Mouse (Mus musculus) intestine, embryonic 14.5 days (tissue): ENCODE results near the gene Gpc5. TPM values are rescaled to one million over a fixed set of nuclear protein-coding genes. Genes with fewer than 3 reads are reported as not detected.
A peak's percentile ranks its signal among the peaks of the same experiment; 100 is the strongest.

Experiments used
- ATAC-seq: fragments of 200-750 bp; cut with Nextera tagmentation; replicated peaks from 2 replicates; pipeline ENCODE4 v1.8.0; 2017; ENCODE audit warnings: low read depth, moderate number of reproducible peaks, moderate TSS enrichment, moderate library complexity; ENCODE audit not compliant: low FRiP score, low TSS enrichment
- DNase-seq: peaks from one replicate; pipeline ENCODE4 v3.0.0-alpha.2; 2018; ENCODE audit warnings: low spot score
- H3K27ac ChIP-seq: fragments of 300-500 bp; sonication (generic); 2 replicates; pipeline ENCODE4 v1.5.1; 2014; ENCODE audit warnings: low read depth, mild to moderate bottlenecking, control low read depth
- H3K27me3 ChIP-seq: fragments of 300-500 bp; sonication (generic); replicated peaks from 2 replicates; pipeline ENCODE4 v1.6.1; 2014; ENCODE audit warnings: low read length, control low read depth; ENCODE audit not compliant: control insufficient read depth, insufficient read depth
- H3K36me3 ChIP-seq: fragments of 300-500 bp; sonication (generic); 2 replicates; pipeline ENCODE4 v1.6.1; 2014; ENCODE audit warnings: low read length, control low read depth; ENCODE audit not compliant: control insufficient read depth, insufficient read depth
- H3K4me1 ChIP-seq: fragments of 300-500 bp; sonication (generic); replicated peaks from 2 replicates; pipeline ENCODE4 v1.6.1; 2014; ENCODE audit warnings: low read length, control low read depth, mixed read lengths; ENCODE audit not compliant: control insufficient read depth, insufficient read depth
- H3K4me2 ChIP-seq: fragments of 300-500 bp; sonication (generic); 2 replicates; pipeline ENCODE4 v1.6.1; 2014; ENCODE audit warnings: low read length
- H3K4me3 ChIP-seq: fragments of 300-500 bp; sonication (generic); 2 replicates; pipeline ENCODE4 v1.5.1; 2014; ENCODE audit warnings: low read depth, low read length, control low read depth, mixed read lengths
- H3K9ac ChIP-seq: fragments of 300-500 bp; sonication (generic); 2 replicates; pipeline ENCODE4 v1.6.1; 2014; ENCODE audit warnings: mild to moderate bottlenecking, low read length
- H3K9me3 ChIP-seq: fragments of 300-500 bp; sonication (generic); 2 replicates; pipeline ENCODE4 v1.6.1; 2016; ENCODE audit warnings: low read length, control low read depth; ENCODE audit not compliant: control insufficient read depth
- WGBS: fragments of 180-500 bp; shearing (Covaris S2); extraction: QIAGEN DNeasy Blood & Tissue Kit; methylation state at CpG from one replicate; pipeline ENCODE4 v1.1.7; 2014; 5-methylcytosine and 5-hydroxymethylcytosine counted together
- polyA plus RNA-seq: library from polyadenylated mRNA; unstranded; fragments of >200 nt; fragmentation: Nextera tagmentation; extraction: Ambion mirVana; gene quantifications from 2 replicates; pipeline ENCODE4 v1.2.1, GENCODE M21; 2014

The Gpc5 gene
- polyA plus RNA-seq, 1 experiment from 2014 or later, result 0.24 TPM

DNA sequence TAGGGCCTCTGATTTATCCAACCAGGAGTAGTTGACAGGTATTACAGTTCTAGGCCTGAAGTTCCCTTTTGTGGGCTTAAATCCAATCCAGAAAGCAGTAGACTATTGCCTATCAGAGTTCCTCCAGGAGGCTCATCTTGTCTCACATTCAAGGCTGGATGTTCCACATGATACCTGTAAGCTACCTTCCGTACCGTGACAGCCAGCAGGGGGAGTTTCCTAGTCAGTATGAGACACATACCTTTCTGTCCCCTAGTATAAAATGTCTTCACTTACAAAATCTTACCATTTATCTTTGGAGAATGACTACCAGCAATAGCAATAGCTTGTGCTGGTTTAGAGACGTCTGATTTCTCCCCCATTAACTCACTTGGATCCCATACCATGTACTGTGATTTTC, 56.8 kb downstream of the Gpc5 start:
- Histone ChIP-seq H3K9ac (no peak overlapping the region), H3K9me3 (no peaks in the 10 kb centered on the region), H3K36me3 (no peaks in the 10 kb centered on the region), H3K4me2 (no peak overlapping the region), H3K4me1 (no peaks in the 10 kb centered on the region), H3K27me3 (no peaks in the 10 kb centered on the region), H3K27ac (no peak overlapping the region), H3K4me3 (no peak overlapping the region)
- DNase-seq (no peak), ATAC-seq (no peak)
- 78% methylated on average over 3 of the region's 3 CpGs for WGBS

DNA sequence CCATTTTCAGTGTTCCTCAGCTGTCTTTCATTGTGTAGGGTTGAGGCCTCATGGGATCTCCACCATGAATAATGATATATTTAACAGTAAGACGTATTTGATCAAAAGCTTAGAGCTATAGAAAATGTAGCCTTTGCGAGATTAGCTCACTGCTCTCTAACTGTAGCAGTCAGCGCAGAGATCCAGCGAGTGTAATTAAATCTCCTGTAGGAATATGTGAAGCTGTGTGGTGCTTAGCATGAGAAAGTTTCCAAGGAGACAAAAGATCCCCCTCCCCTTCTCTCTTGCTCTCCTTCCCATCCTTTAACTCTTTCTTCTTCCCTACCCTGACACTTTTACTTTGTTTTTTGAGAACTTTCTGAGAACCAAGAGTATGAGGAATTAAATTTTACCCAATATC, 64.6 kb downstream of the Gpc5 start:
- DNase-seq, result no peak
- 78% methylated on average over 4 of the region's 4 CpGs for whole genome bisulfite sequencing

GRCm38 (mm10) chr14:115177322-115177836, 85.4 kb downstream of the Gpc5 start:
- no peaks in the 10 kb centered on the region for H3K36me3 ChIP-seq
- no peaks in the 10 kb centered on the region for H3K4me1 ChIP-seq
- H3K27me3 ChIP-seq, result no peaks in the 10 kb centered on the region
- DNase-seq (no peak), ATAC-seq (no peak)
- no peak overlapping the region for H3K27ac ChIP-seq
- no peak overlapping the region for H3K9ac ChIP-seq
- H3K4me2 ChIP-seq, result no peak overlapping the region
- 70% methylated on average over 3 of the region's 3 CpGs for WGBS
- H3K9me3 ChIP-seq, result no peaks in the 10 kb centered on the region
- H3K4me3 ChIP-seq, result no peak overlapping the region

More for the DNA sequence above, 64.6 kb downstream of the Gpc5 start:
- Histone ChIP-seq H3K4me1 (no peaks in the 10 kb centered on the region), H3K4me2 (no peak overlapping the region), H3K9ac (no peak overlapping the region), H3K36me3 (no peaks in the 10 kb centered on the region), H3K4me3 (no peak overlapping the region), H3K27ac (no peak overlapping the region), H3K9me3 (no peaks in the 10 kb centered on the region), H3K27me3 (no peaks in the 10 kb centered on the region)
- no peak for ATAC-seq

DNA sequence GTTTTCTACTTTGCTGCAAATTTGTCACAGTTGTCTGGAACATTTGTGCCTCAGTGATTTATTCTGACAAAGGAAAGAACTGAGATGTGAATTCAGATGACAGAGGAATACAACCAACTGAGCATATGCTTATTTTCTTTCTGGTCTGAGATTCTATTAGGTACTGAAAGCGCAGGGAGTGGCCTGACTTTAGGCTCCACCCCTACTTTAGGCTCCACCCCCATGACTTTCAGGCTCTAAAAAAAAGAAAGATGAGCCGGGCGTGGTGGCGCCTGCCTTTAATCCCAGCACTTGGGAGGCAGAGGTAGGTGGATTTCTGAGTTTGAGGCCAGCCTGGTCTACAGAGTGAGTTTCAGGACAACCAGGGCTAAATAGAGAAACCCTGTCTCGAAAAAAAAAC, 87.9 kb downstream of the Gpc5 start:
- WGBS, result 68% methylated on average over 5 of the region's 5 CpGs
- H3K9me3 ChIP-seq, result no peaks in the 10 kb centered on the region
- no peak overlapping the region for H3K4me2 ChIP-seq
- H3K27me3 ChIP-seq, result no peaks in the 10 kb centered on the region
- H3K27ac ChIP-seq, result no peak overlapping the region
- ATAC-seq (no peak), DNase-seq (no peak)
- no peaks in the 10 kb centered on the region for H3K36me3 ChIP-seq
- H3K4me3 ChIP-seq, result no peak overlapping the region
- H3K4me1 ChIP-seq, result no peaks in the 10 kb centered on the region
- no peak overlapping the region for H3K9ac ChIP-seq

- ATAC-seq, result no peak
These were observed 96.2 kb downstream of the Gpc5 start for GRCm38 (mm10) chr14:115188256-115188655.

GRCm38 (mm10) chr14:115228075-115228474, 136.1 kb downstream of the Gpc5 start:
- H3K27ac ChIP-seq, result no peak overlapping the region
- H3K9me3 ChIP-seq, result no peaks in the 10 kb centered on the region
- H3K9ac ChIP-seq, result no peak overlapping the region
- no peaks in the 10 kb centered on the region for H3K27me3 ChIP-seq
- DNase-seq, result no peak
- H3K4me1 ChIP-seq, result no peaks in the 10 kb centered on the region
- WGBS, result 76% methylated on average over 5 of the region's 5 CpGs
- H3K4me3 ChIP-seq, result no peak overlapping the region
- no peak overlapping the region for H3K4me2 ChIP-seq
- no peak for ATAC-seq
- no peaks in the 10 kb centered on the region for H3K36me3 ChIP-seq

More at GRCm38 (mm10) chr14:115188256-115188655, 96.2 kb downstream of the Gpc5 start:
- 80% methylated on average over 8 of the region's 8 CpGs for WGBS
- no peaks in the 10 kb centered on the region for H3K4me1 ChIP-seq
- H3K4me2 ChIP-seq, result no peak overlapping the region
- no peaks in the 10 kb centered on the region for H3K9me3 ChIP-seq
- no peak overlapping the region for H3K27ac ChIP-seq
- no peaks in the 10 kb centered on the region for H3K36me3 ChIP-seq
- no peak overlapping the region for H3K9ac ChIP-seq
- H3K4me3 ChIP-seq, result no peak overlapping the region
- no peaks in the 10 kb centered on the region for H3K27me3 ChIP-seq
- no peak for DNase-seq

- ATAC-seq (0 out of 2 replicates have a peak, but pooled peaks have one; percentile 19), DNase-seq (no peak)
- Histone ChIP-seq H3K27me3 (no peaks in the 10 kb centered on the region), H3K9me3 (no peaks in the 10 kb centered on the region), H3K27ac (no peak overlapping the region), H3K36me3 (no peaks in the 10 kb centered on the region), H3K4me2 (no peak overlapping the region), H3K9ac (no peak overlapping the region), H3K4me3 (no peak overlapping the region), H3K4me1 (peaks cover 10% of the 10 kb centered on the region; the same call in 1 of the 2 replicates)
- 22% methylated on average over 4 of the region's 4 CpGs for WGBS
These were observed 144.4 kb downstream of the Gpc5 start for GRCm38 (mm10) chr14:115236387-115236786.

DNA sequence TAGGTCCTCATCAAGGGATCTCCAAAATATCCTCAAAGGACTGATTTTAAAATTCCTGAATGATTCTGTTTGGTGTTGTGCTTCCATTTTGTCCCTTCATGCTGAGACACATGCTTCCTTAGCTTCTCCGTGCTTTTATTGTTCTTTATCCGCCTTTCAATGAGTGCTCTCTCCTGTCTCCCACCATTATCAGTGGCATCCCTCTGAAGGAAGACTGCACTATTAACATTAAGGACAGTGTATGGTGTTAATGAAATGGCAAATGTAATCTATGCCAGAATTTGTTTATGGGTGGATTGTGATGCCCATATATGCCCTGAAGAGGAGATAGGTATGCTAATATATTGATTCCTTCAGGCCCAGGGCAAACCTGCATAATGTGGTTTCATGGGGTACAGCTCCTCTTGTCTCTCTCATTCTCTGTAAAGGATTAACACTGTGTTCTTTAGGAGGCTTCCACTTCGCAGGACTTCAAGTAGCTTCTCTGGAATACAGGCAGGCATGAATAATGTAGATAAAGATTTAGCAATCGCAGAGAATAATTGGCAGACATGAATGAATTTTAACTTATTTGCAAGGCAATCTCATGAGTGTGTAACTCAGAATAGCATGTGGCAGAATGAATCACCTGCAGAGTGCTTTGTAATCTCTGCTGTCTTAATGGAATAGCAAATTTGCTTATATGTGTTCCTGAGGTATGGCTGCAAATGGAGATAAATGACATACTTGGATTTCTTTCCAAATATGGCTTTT, 148.8 kb downstream of the Gpc5 start:
- ATAC-seq (no peak), DNase-seq (no peak)
- no peaks in the 10 kb centered on the region for H3K9me3 ChIP-seq
- no peaks in the 10 kb centered on the region for H3K36me3 ChIP-seq
- WGBS, result 75% methylated on average over 4 of the region's 4 CpGs
- no peak overlapping the region for H3K9ac ChIP-seq
- H3K4me3 ChIP-seq, result no peak overlapping the region
- H3K4me1 ChIP-seq, result peaks cover 8% of the 10 kb centered on the region; the same call in 1 of the 2 replicates
- no peaks in the 10 kb centered on the region for H3K27me3 ChIP-seq
- no peak overlapping the region for H3K27ac ChIP-seq
- no peak overlapping the region for H3K4me2 ChIP-seq

DNA sequence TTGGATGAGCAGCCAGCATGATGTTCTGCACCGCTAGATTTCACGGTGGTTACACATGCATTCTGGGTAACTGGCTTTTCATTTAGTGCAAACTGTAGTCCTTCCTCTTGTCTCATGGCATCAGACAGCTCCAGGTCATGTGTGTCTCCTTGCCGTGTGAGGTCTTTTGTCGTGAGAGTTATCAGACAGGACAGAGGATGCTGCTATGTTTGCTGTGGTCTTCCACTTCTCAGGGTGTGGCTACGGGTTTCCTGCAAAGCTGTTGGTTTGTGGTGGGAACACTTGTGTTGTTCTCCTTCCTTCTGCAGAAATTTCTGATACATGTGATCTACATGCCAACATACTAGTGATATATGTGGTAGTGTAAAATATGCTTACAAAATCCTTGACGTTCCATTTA, 158.5 kb downstream of the Gpc5 start:
- no peaks in the 10 kb centered on the region for H3K9me3 ChIP-seq
- H3K4me1 ChIP-seq, result no peaks in the 10 kb centered on the region
- no peak overlapping the region for H3K4me3 ChIP-seq
- H3K9ac ChIP-seq, result no peak overlapping the region
- no peaks in the 10 kb centered on the region for H3K27me3 ChIP-seq
- 92% methylated on average over 6 of the region's 6 CpGs for WGBS
- no peak overlapping the region for H3K4me2 ChIP-seq
- ATAC-seq, result no peak
- no peak overlapping the region for H3K27ac ChIP-seq
- DNase-seq, result no peak
- no peaks in the 10 kb centered on the region for H3K36me3 ChIP-seq
